Mouse (Mus musculus) stomach, postnatal 0 days (tissue): ENCODE results near the gene Lrrc8c.

ENCODE experiments used
- CTCF ChIP-seq: IDR thresholded peaks from 2 replicates; pipeline ENCODE4 v1.5.1; 2016; ENCODE audit warnings: antibody characterized with exemption, low read depth, mild to moderate bottlenecking, moderate library complexity
- EP300 ChIP-seq: optimal IDR thresholded peaks from 2 replicates; pipeline ENCODE3; 2016; ENCODE audit warnings: antibody characterized with exemption

- TF ChIP-seq EP300 (no peak), CTCF (no peak)
These were observed 127.9 kb downstream of the Lrrc8c start for GRCm38 (mm10) chr5:105647094-105647493.
